Mouse (Mus musculus): ENCODE data around the gene Tsga10ip.

Gene Tsga10ip

DNA sequence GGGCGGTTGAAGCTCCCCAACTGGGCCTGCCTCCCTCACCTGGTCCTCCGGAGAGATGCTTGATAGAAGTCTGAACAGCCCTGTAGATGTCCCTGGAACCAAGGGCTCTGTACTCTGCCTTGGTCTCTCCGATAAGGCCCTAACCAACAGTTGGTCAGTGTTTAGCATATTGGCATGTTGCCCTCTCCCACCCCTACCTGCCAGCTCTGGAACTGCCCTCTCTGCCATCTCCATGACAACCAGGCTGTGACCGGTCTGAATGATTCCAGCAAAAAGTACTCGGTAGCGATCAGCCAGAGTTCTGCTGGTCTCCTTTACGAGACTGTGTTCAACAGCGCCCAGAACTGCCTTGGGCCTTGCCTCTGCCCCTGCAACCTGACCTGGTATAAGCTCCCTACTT is at the start of gene Tsga10ip:
Tsga10ip (minus strand) TSS at position 234 of the 400 bp plus-strand sequence.
- no peak for DNase-seq (ENCODE audit: low spot score)

GRCm38 (mm10) chr19:5451766-5452165 is 49.4 kb upstream of the Tsga10ip start:
- no peak for DNase-seq (ENCODE audit: low spot score)

DNA sequence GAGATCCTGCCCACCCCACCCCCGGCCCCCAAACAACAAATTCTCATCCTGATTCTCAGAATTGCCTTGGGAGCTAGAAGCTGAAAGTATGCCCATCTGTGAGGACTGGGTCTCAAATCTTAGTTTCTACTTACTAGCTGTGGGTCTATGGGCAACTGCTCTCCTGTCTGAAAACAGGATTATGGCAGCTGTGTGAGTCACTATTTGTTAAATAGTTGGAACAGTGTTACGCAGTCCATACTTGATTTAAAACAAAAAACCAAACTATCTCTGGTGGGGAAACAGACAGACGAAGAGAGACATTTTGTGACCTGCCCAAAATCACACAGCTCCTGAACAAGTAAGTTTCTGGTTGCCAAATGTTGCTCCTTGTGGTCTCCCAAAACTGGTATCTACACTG is 47.3 kb upstream of the Tsga10ip start:
- DNase-seq (ENCODE audit: low spot score): no peak

- DNase-seq (ENCODE audit: low spot score): no peak
These were observed 46.2 kb upstream of the Tsga10ip start for GRCm38 (mm10) chr19:5448354-5449150.

DNA sequence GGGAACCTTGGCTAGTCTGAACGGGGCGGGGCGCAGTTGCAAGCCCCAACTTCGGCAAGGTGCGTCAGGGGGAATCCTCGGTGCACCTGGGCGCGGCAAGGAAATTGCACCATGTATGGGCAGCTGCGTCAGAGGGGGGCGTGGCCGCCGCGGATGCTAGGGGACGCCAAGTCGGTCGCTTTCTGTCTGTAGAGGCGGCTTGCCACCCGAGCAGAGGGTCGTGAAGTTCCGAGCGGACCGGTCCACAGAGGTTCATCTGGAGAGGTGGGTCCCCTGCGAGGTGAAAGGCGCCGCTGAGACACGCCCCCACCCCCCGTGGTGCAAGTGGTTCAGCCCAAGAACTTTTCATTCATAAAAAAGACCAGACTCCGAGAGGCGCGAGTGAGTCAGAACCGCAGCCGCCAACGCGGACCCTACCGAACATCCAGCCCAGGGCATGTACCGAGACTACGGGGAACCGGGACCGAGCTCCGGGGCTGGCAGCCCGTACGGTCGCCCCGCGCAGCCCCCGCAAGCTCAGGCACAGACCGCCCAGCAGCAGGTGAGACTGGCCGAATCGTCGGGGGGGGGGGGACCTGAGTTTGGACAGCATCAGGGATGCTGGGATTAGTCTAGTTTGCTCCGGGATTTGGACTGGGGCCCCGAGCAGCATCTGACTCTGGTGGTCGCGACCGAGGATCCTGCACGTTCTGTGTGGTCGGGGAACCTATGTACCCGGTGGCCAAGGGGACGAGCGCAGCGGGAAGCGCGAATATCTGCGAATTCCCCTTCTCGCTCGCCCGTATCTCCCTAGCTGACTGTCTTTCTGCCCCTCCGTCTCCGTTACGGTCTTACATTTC is 45.4 kb upstream of the Tsga10ip start, which contains the start of gene Fosl1:
Fosl1 (plus strand) TSS at position 33 of the 839 bp plus-strand sequence.
- peak; percentile 76 for DNase-seq (ENCODE audit: low spot score)

DNA sequence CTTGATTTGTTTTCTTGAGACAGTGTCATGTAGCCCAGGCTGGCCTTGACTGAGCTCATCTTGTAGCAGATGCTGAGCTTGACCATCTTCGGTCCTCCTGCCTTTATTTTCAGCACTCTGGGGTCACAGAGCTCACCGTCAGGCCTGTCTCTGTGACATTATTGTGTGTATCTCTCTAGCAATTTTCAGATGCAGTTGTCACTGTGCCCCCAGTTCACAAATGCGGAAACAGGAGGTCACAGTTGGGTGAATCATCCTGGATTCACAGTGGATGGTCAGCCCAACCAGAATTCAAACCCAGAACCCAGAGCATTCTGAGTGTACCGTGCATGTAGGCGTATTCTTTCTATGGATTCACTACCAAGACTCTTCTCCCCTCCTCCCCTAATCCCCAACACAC is 43.4 kb upstream of the Tsga10ip start:
- no peak for DNase-seq (ENCODE audit: low spot score)

DNA sequence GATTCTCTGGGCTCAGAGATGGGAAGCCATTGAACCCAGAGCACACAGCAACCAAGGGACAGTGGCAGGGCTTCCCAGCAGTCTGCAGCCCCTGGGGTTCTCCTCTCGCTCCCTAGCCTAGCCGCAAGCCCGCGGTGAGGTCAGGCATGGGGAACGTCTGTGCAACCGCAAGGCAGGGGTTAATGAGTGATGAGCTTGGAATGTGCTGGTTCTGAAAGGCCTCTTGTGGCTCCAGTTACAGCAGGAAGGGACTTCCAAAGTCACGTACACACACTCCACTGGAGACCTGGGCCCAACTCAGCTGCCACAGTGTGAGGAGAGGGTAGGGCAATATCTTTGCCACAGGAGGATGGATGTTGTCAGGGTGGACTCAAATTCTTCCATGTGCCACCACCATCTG is 42.6 kb upstream of the Tsga10ip start:
- DNase-seq (ENCODE audit: low spot score): no peak

- no peak for DNase-seq (ENCODE audit: low spot score)
These were observed 42.1 kb upstream of the Tsga10ip start for GRCm38 (mm10) chr19:5444371-5444908.

GRCm38 (mm10) chr19:5433951-5434350 is 31.6 kb upstream of the Tsga10ip start:
- no peak for DNase-seq (ENCODE audit: low spot score)

- peak; percentile 41 for DNase-seq (ENCODE audit: low spot score)
These were observed 30.9 kb upstream of the Tsga10ip start for GRCm38 (mm10) chr19:5432992-5433852.

GRCm38 (mm10) chr19:5431911-5432464 is 29.7 kb upstream of the Tsga10ip start:
- DNase-seq (ENCODE audit: low spot score): no peak

GRCm38 (mm10) chr19:5430408-5430807 is 28.1 kb upstream of the Tsga10ip start:
- no peak for DNase-seq (ENCODE audit: low spot score)

DNA sequence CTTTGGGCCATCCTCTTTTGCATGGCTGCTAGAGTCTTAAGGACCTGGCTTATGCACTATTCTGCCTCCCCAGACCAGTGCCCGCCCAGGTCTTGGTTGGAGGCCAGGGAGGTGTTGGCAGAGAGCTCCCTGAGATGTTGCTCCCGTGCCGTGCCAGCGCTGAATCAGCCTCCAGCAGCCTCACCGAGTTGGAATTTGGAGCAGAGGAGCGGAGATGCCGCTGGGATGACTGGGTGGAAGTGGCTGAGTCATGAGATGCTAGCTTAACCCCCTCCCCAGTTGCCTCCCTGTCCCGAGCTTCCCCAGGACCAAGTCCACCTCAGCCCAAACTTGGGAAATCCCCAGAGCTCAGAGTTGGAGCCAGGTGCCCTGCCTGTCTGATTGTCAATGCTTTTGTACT is 27.5 kb upstream of the Tsga10ip start:
- peak; percentile 58 for DNase-seq (ENCODE audit: low spot score)

DNA sequence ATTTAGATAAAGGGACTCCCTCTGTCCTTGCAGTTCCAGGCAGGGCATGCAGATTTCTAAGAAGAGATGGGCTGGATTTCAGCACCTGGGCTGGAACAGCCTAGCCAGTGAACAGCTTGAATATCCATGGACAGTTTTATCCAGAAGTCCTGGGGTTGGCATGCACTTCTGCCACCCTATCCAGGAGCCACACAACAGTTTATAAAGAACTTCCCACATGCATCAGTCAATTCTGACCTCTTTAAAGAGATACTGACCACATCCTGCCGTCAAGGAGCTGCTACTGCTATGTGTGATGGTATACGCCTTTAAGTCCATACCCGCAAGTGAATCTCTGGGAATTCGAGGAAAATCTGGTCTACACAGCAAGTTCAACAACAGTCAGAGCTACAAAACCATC is 26.9 kb upstream of the Tsga10ip start:
- DNase-seq (ENCODE audit: low spot score): no peak

GRCm38 (mm10) chr19:5428083-5428482 is 25.8 kb upstream of the Tsga10ip start:
- no peak for DNase-seq (ENCODE audit: low spot score)

- no peak for DNase-seq (ENCODE audit: low spot score)
These were observed 24.4 kb upstream of the Tsga10ip start for GRCm38 (mm10) chr19:5426640-5427290.

- DNase-seq (ENCODE audit: low spot score): no peak
These were observed 23.7 kb upstream of the Tsga10ip start for GRCm38 (mm10) chr19:5425906-5426565.

DNA sequence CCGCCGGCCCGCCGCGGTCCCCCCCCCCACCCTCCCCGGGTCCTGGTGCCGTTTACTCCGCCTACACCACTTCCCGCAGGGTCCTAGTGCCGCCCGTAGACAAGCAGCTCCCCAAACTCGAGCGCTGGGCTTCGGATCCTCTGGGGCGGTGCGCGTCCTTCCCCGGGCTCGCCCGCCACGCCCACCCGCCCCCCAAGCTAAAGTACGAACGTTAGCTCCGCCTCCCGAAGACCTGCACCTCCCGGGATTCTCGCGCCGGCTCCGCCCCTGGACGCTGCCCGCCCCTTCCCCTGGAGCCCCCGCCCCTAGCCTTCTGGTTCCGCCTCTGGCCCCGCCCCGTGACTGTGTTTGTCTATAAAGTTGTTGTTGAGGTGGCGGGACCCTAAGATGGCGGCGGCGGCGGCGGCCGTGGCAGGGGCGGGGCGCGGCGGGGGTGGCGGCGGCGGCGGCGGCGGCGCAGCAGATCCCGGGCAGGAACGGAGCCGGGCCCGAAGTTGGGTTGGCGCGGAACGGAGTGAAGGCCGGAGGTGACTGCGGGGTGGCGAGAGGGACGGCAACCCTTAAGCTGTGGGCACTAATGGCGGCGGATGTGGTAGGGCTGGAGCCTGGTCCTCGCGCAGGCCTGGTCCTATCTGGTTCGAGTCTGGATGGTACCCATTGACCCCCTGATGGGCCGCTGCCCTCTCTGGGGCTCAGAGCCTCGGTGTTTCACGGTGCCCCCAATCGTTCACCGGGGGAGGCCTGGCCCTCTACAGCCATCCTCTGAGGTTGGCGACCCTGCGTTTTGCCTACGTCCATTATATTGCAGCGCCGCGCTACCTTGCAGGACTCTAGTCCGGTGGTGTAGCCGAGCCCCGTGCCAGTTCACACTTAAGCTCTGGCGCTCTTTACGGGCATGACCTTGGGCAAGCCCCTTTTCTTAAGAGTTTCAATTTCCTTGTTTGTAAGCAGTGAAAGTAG is 22.7 kb upstream of the Tsga10ip start, which contains the start of the genes Drap1 and AI837181:
Drap1 (minus strand) TSS at position 198 of the 960 bp plus-strand sequence.
AI837181 (plus strand) TSS at position 363 of the 960 bp plus-strand sequence.
- DNase-seq (ENCODE audit: low spot score): peak; percentile 93
